Mouse (Mus musculus): ENCODE measurements around the gene Zmym1.

GRCm38 (mm10) chr4:127054522-127055198 lies 6.3 kb downstream of the Zmym1 start:
- TF ChIP-seq GATA1 (IDR thresholded peaks at IDR 0.05; ENCODE audit: borderline replicate concordance, low read length) (no peak), FLI1 (IDR thresholded peaks at IDR 0.05; ENCODE audit: low read length) (no peak)
